Mouse (Mus musculus): ENCODE measurements at regions not wholly inside any gene's neighbourhood (a gene's known extent, or its start where the extent isn't known, plus 50 kb on each side); places are given as distances from the start of the nearest gene placed in this dataset.

DNA sequence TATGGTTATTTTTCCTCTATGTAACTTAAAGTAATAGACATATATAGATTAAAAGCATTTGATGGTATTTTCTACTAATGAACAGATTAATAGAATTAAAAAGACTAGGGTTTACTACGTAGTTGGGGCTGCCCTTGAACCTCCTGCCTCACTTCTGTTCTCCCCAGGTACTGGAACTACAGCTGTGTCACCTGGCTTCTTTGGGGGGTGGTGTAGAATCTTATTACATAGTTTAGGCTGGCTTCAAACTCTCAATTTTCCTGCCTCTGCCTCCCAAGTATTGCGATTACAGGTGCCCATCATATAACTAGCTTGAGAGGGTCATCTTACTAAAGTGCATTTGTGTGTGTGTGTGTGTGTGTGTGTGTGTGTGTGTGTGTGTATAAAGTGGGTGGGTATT lies 175.0 kb downstream of the Rab11fip4 start:
- no peak for ATAC-seq (ENCODE audit: low FRiP score, low TSS enrichment)
- Histone ChIP-seq H3K27ac (replicated peaks; ENCODE audit: low read depth, low read length) (no peak overlapping the region), H3K4me1 (ENCODE audit: control insufficient read depth, insufficient read depth, low read length) (no peaks in the 10 kb centered on the region), H3K9ac (replicated peaks; ENCODE audit: low read length) (no peak overlapping the region), H3K27me3 (ENCODE audit: control insufficient read depth, insufficient read depth, low read length) (no peaks in the 10 kb centered on the region), H3K4me2 (ENCODE audit: low read length) (no peak overlapping the region), H3K4me3 (replicated peaks; ENCODE audit: low read depth, low read length) (no peak overlapping the region), H3K36me3 (ENCODE audit: control insufficient read depth, insufficient read depth, low read length) (no peaks in the 10 kb centered on the region), H3K9me3 (ENCODE audit: control insufficient read depth, low read length) (peaks cover 3% of the 10 kb centered on the region; the same call in 1 of the 2 replicates)
- 92% methylated on average over 2 of the region's 2 CpGs for WGBS
- no peak for DNase-seq

DNA sequence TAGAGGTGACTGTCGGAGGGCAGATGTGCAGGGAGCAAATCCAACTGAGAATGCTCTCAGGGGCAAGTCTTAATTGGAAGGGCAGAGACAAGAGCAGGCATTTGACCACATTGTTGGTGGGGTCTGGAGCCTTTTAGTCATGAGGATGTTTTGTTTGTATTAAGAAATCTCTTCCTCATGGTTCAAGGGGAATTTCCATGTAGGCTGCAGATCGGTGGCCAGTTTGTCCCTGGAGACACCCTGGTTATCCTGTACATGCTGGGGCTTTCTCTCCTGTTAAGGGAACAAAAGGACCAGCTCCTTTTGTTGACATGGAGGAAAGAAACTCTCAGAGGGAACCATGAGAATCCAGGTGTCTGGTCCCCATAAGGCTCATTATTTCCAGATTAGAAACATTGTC lies 174.4 kb downstream of the Rab11fip4 start:
- DNase-seq (no peak), ATAC-seq (ENCODE audit: low FRiP score, low TSS enrichment) (no peak)
- Histone ChIP-seq H3K36me3 (ENCODE audit: control insufficient read depth, insufficient read depth, low read length) (no peaks in the 10 kb centered on the region), H3K27me3 (ENCODE audit: control insufficient read depth, insufficient read depth, low read length) (no peaks in the 10 kb centered on the region), H3K4me2 (ENCODE audit: low read length) (no peak overlapping the region), H3K27ac (replicated peaks; ENCODE audit: low read depth, low read length) (no peak overlapping the region), H3K9me3 (ENCODE audit: control insufficient read depth, low read length) (peaks cover 3% of the 10 kb centered on the region; the same call in 1 of the 2 replicates), H3K4me1 (ENCODE audit: control insufficient read depth, insufficient read depth, low read length) (no peaks in the 10 kb centered on the region), H3K4me3 (replicated peaks; ENCODE audit: low read depth, low read length) (no peak overlapping the region), H3K9ac (replicated peaks; ENCODE audit: low read length) (no peak overlapping the region)
- 39% methylated on average over 2 of the region's 2 CpGs for WGBS

DNA sequence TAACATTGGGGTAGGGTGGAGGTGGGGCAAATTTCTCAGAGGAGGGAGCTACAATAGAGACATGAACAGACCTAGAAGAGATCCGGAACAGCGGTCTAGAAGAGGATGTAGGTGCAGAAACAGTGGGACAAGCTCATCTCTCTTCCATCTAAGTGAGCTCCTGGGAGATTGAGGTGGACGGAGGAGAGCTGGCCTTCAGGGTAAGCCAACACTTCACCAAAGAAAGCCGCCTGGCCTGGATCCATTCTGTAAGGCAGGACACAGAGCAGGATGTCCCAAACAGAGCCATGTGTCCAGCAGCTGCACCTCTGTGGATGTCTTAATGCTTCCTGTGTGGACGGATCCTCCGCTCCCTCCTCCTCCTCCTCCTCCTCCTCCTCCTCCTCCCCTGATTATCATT lies 173.0 kb downstream of the Rab11fip4 start:
- Histone ChIP-seq H3K27me3 (ENCODE audit: control insufficient read depth, insufficient read depth, low read length) (no peaks in the 10 kb centered on the region), H3K4me3 (replicated peaks; ENCODE audit: low read depth, low read length) (no peak overlapping the region), H3K4me1 (ENCODE audit: control insufficient read depth, insufficient read depth, low read length) (no peaks in the 10 kb centered on the region), H3K4me2 (ENCODE audit: low read length) (no peak overlapping the region), H3K9ac (replicated peaks; ENCODE audit: low read length) (no peak overlapping the region), H3K27ac (replicated peaks; ENCODE audit: low read depth, low read length) (no peak overlapping the region), H3K36me3 (ENCODE audit: control insufficient read depth, insufficient read depth, low read length) (no peaks in the 10 kb centered on the region), H3K9me3 (ENCODE audit: control insufficient read depth, low read length) (peaks cover 3% of the 10 kb centered on the region; the same call in 1 of the 2 replicates)
- DNase-seq, result no peak
- WGBS, result 81% methylated on average over 6 of the region's 6 CpGs
- ATAC-seq (ENCODE audit: low FRiP score, low TSS enrichment), result no peak

DNA sequence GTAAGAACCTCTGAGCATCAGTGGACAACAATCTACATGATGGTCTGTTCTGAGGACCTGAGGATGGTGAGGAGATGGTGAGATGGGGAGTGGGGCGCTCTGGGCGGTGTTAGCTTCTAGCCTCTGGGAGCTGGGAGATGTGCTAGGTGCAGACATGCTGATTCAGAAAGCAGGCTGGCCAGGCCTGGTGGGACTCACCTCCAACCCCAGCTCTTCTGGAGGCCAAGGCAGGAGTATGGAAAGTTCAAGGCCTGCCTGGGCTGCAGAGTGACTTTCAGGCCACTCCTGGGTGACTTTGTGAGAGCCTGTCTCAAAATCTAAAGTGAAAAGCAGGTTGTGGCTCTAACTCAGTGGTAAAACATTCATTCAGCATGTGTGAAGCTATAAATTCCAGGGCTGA lies 171.6 kb downstream of the Rab11fip4 start:
- no peak overlapping the region for H3K27ac ChIP-seq (replicated peaks; ENCODE audit: low read depth, low read length)
- no peak overlapping the region for H3K9ac ChIP-seq (replicated peaks; ENCODE audit: low read length)
- no peak overlapping the region for H3K4me3 ChIP-seq (replicated peaks; ENCODE audit: low read depth, low read length)
- H3K4me1 ChIP-seq (ENCODE audit: control insufficient read depth, insufficient read depth, low read length), result no peaks in the 10 kb centered on the region
- no peaks in the 10 kb centered on the region for H3K36me3 ChIP-seq (ENCODE audit: control insufficient read depth, insufficient read depth, low read length)
- no peak overlapping the region for H3K4me2 ChIP-seq (ENCODE audit: low read length)
- DNase-seq, result no peak
- ATAC-seq (ENCODE audit: low FRiP score, low TSS enrichment), result no peak
- H3K27me3 ChIP-seq (ENCODE audit: control insufficient read depth, insufficient read depth, low read length), result no peaks in the 10 kb centered on the region
- WGBS, result 100% methylated on average over 2 of the region's 2 CpGs
- no peaks in the 10 kb centered on the region for H3K9me3 ChIP-seq (ENCODE audit: control insufficient read depth, low read length)

DNA sequence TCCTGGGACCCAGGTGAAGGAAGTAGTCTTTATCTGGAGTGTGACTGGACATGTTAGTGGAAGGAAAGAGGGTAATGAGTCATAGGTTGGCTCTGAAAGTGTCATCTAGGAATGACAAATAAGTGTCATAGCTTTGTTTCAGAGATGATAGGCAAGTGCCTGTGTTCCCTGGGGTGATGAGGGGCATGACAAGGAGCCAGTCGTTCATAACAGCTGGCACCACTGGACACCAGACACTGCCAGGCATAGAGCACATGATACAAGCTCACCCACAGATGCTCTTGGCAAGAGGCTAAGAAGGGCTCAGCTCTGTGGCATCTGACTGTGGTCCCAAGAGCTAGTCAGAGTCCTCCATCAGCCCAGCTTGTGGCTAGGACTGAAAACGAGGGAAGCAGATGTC lies 171.0 kb downstream of the Rab11fip4 start:
- H3K4me3 ChIP-seq (replicated peaks; ENCODE audit: low read depth, low read length), result no peak overlapping the region
- no peaks in the 10 kb centered on the region for H3K9me3 ChIP-seq (ENCODE audit: control insufficient read depth, low read length)
- no peak for ATAC-seq (ENCODE audit: low FRiP score, low TSS enrichment)
- no peaks in the 10 kb centered on the region for H3K36me3 ChIP-seq (ENCODE audit: control insufficient read depth, insufficient read depth, low read length)
- H3K9ac ChIP-seq (replicated peaks; ENCODE audit: low read length), result no peak overlapping the region
- H3K27me3 ChIP-seq (ENCODE audit: control insufficient read depth, insufficient read depth, low read length), result no peaks in the 10 kb centered on the region
- WGBS, result 57% methylated on average over 2 of the region's 2 CpGs
- H3K4me1 ChIP-seq (ENCODE audit: control insufficient read depth, insufficient read depth, low read length), result no peaks in the 10 kb centered on the region
- H3K4me2 ChIP-seq (ENCODE audit: low read length), result no peak overlapping the region
- no peak overlapping the region for H3K27ac ChIP-seq (replicated peaks; ENCODE audit: low read depth, low read length)
- DNase-seq, result no peak

DNA sequence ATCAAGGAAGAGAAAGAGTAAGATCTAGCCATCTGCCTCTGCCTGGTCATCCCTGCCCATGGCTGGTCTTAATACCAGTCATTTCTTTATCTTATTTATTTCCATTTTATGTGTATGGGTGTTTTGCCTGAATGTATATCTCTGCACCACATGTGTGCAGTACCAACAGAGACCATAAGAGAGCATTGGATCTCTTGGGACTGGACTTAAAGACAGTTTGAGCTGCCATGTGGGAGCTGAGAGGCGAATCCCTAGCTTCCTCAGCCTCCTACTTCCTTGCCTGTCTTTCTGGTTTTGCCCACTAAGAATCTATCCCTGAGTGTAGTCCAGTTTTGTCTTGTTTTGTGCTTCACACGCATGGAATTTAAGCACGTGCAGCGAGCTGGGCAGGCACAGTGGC lies 169.5 kb downstream of the Rab11fip4 start:
- DNase-seq (no peak), ATAC-seq (ENCODE audit: low FRiP score, low TSS enrichment) (no peak)
- Histone ChIP-seq H3K27me3 (ENCODE audit: control insufficient read depth, insufficient read depth, low read length) (no peaks in the 10 kb centered on the region), H3K4me2 (ENCODE audit: low read length) (no peak overlapping the region), H3K4me3 (replicated peaks; ENCODE audit: low read depth, low read length) (no peak overlapping the region), H3K36me3 (ENCODE audit: control insufficient read depth, insufficient read depth, low read length) (no peaks in the 10 kb centered on the region), H3K27ac (replicated peaks; ENCODE audit: low read depth, low read length) (no peak overlapping the region), H3K9me3 (ENCODE audit: control insufficient read depth, low read length) (no peaks in the 10 kb centered on the region), H3K4me1 (ENCODE audit: control insufficient read depth, insufficient read depth, low read length) (no peaks in the 10 kb centered on the region), H3K9ac (replicated peaks; ENCODE audit: low read length) (no peak overlapping the region)
- 85% methylated on average over 4 of the region's 4 CpGs for WGBS

DNA sequence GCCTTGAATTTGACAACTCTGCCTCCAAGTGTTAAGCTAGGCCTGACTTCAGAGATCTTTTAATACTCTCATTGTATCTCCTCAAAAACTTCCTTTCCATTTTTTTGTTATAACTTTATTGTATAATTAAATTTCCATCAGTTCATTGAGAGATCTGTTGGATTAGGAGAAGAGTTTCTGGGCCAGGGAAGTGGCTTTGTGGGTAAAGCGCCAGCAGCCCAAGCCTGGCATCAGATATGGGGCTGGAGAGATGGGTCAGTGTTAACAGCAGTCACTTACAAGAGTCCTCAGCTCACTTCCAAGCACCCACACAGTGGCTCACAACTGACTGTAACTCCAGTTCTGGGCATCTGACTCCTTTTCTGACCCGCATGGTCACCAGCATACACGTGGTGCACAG lies 167.3 kb downstream of the Rab11fip4 start:
- no peak overlapping the region for H3K27ac ChIP-seq (replicated peaks; ENCODE audit: low read depth, low read length)
- 92% methylated on average over 3 of the region's 3 CpGs for WGBS
- ATAC-seq (ENCODE audit: low FRiP score, low TSS enrichment), result no peak
- no peaks in the 10 kb centered on the region for H3K27me3 ChIP-seq (ENCODE audit: control insufficient read depth, insufficient read depth, low read length)
- no peak overlapping the region for H3K9ac ChIP-seq (replicated peaks; ENCODE audit: low read length)
- H3K9me3 ChIP-seq (ENCODE audit: control insufficient read depth, low read length), result no peaks in the 10 kb centered on the region
- H3K4me2 ChIP-seq (ENCODE audit: low read length), result no peak overlapping the region
- DNase-seq, result no peak
- H3K4me1 ChIP-seq (ENCODE audit: control insufficient read depth, insufficient read depth, low read length), result no peaks in the 10 kb centered on the region
- no peak overlapping the region for H3K4me3 ChIP-seq (replicated peaks; ENCODE audit: low read depth, low read length)
- H3K36me3 ChIP-seq (ENCODE audit: control insufficient read depth, insufficient read depth, low read length), result no peaks in the 10 kb centered on the region

DNA sequence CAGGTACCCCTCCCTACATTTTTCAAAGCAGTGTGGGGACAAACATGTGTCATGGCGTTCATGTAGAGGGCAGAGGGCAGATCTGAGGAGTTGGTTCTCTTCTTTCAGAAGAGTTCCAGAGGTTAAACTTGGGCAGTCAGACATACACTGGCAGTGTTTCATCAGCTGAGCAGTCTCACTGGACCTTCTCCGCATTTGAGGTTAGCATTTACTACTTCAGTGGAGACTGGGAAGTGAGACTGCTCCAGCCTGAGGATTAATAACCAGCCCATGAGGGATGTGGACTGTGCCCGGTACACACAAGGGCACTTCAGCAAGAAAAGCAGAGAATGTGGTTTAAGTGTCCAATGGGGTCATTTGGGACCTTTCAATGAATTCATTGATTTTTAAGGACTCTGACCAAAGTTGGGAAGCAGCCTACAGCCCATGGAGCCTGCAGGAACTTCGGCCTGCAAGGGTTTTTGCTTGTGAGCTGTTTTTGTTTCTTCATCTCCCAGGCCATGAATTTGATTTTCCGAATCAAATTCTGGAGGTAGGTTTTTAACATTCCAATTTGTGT lies 166.6 kb downstream of the Rab11fip4 start:
- Histone ChIP-seq H3K27me3 (ENCODE audit: control insufficient read depth, insufficient read depth, low read length) (no peaks in the 10 kb centered on the region), H3K4me1 (ENCODE audit: control insufficient read depth, insufficient read depth, low read length) (no peaks in the 10 kb centered on the region), H3K27ac (replicated peaks; ENCODE audit: low read depth, low read length) (no peak overlapping the region), H3K4me2 (ENCODE audit: low read length) (no peak overlapping the region), H3K4me3 (replicated peaks; ENCODE audit: low read depth, low read length) (no peak overlapping the region), H3K9ac (replicated peaks; ENCODE audit: low read length) (no peak overlapping the region), H3K9me3 (ENCODE audit: control insufficient read depth, low read length) (no peaks in the 10 kb centered on the region), H3K36me3 (ENCODE audit: control insufficient read depth, insufficient read depth, low read length) (no peaks in the 10 kb centered on the region)
- WGBS, result 91% methylated on average over 5 of the region's 5 CpGs
- ATAC-seq (ENCODE audit: low FRiP score, low TSS enrichment), result no peak
- no peak for DNase-seq

DNA sequence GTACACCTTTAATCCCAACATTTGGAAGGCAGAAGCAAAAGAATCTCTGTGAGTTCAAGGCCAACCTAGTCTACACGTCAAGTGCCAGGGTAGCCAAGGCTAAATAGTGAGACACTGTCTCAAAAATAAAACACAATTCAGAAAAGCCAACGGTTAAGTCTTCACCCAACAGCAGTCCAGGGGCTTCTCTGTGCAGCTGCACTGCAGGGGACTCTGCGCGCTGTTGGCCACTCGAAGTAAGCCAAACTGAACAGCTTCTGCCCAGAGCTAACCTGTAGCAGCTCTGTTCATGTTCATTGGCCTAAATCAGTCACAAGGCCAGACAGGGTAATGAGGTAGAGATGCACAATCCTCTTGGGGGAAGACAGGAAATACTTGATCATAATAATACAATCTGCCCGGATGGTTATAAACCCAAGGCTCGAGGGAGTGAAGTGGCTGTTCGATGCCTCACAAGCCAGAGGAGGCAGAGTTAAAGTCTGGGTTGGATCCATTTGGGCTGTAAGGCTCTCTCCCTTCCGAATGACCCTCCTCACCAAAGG lies 165.4 kb downstream of the Rab11fip4 start:
- WGBS, result 90% methylated on average over 9 of the region's 9 CpGs
- ATAC-seq (ENCODE audit: low FRiP score, low TSS enrichment) (no peak), DNase-seq (no peak)
- H3K27ac ChIP-seq (replicated peaks; ENCODE audit: low read depth, low read length), result no peak overlapping the region
- no peaks in the 10 kb centered on the region for H3K4me1 ChIP-seq (ENCODE audit: control insufficient read depth, insufficient read depth, low read length)
- no peak overlapping the region for H3K4me3 ChIP-seq (replicated peaks; ENCODE audit: low read depth, low read length)
- H3K4me2 ChIP-seq (ENCODE audit: low read length), result no peak overlapping the region
- H3K36me3 ChIP-seq (ENCODE audit: control insufficient read depth, insufficient read depth, low read length), result no peaks in the 10 kb centered on the region
- no peak overlapping the region for H3K9ac ChIP-seq (replicated peaks; ENCODE audit: low read length)
- no peaks in the 10 kb centered on the region for H3K27me3 ChIP-seq (ENCODE audit: control insufficient read depth, insufficient read depth, low read length)
- H3K9me3 ChIP-seq (ENCODE audit: control insufficient read depth, low read length), result no peaks in the 10 kb centered on the region
